Mouse (Mus musculus) hindbrain, postnatal 0 days (tissue): ENCODE data around the gene Gm11114. TPM values are rescaled to one million over a fixed set of nuclear protein-coding genes. Genes with fewer than 3 reads are reported as not detected.

Experiments used
- ATAC-seq: fragments of 200-750 bp; cut with Nextera tagmentation; 2 replicates; pipeline ENCODE4 v1.8.0; 2017; ENCODE audit warnings: mild to moderate bottlenecking, moderate TSS enrichment, moderate library complexity
- DNase-seq: peaks from one replicate; pipeline ENCODE4 v3.0.0-alpha.2; 2015; ENCODE audit warnings: low spot score
- H3K27ac ChIP-seq: fragments of 300-500 bp; sonication (generic); 2 replicates; pipeline ENCODE4 v1.5.1; 2014; ENCODE audit warnings: mild to moderate bottlenecking
- H3K27me3 ChIP-seq: fragments of 300-500 bp; sonication (generic); 2 replicates; pipeline ENCODE4 v1.6.1; 2014; ENCODE audit warnings: low read length, mixed read lengths; ENCODE audit not compliant: insufficient read depth
- H3K36me3 ChIP-seq: fragments of 300-500 bp; sonication (generic); 2 replicates; pipeline ENCODE4 v1.6.1; 2014; ENCODE audit warnings: low read length, mixed read lengths; ENCODE audit not compliant: insufficient read depth
- H3K4me1 ChIP-seq: fragments of 300-500 bp; sonication (generic); 2 replicates; pipeline ENCODE4 v1.6.1; 2014; ENCODE audit warnings: antibody characterized with exemption, low read length, mixed read lengths; ENCODE audit not compliant: insufficient read depth
- H3K4me2 ChIP-seq: fragments of 300-500 bp; sonication (generic); 2 replicates; pipeline ENCODE4 v1.6.1; 2014; ENCODE audit warnings: low read depth, mild to moderate bottlenecking, low read length, moderate library complexity, mixed read lengths
- H3K4me3 ChIP-seq: fragments of 300-500 bp; sonication (generic); 2 replicates; pipeline ENCODE4 v1.5.1; 2014; ENCODE audit warnings: low read length
- H3K9ac ChIP-seq: fragments of 300-500 bp; sonication (generic); replicated peaks from 2 replicates; pipeline ENCODE4 v1.6.1; 2014; ENCODE audit warnings: mild to moderate bottlenecking, low read length, moderate library complexity, mixed read lengths
- H3K9me3 ChIP-seq: fragments of 300-500 bp; sonication (generic); 2 replicates; pipeline ENCODE4 v1.6.1; 2016; ENCODE audit warnings: low read length, mixed read lengths
- CTCF ChIP-seq: IDR thresholded peaks from 2 replicates; pipeline ENCODE4 v1.5.1; 2016; ENCODE audit warnings: antibody characterized with exemption, control low read depth, low read depth
- WGBS: fragments of 180-500 bp; shearing (Covaris S2); extraction: QIAGEN DNeasy Blood & Tissue Kit; methylation state at CpG from one replicate; pipeline ENCODE4 v1.1.7; 2014; 5-methylcytosine and 5-hydroxymethylcytosine counted together
- polyA plus RNA-seq: library from polyadenylated mRNA; unstranded; fragments of >200 nt; fragmentation: Nextera tagmentation; extraction: Ambion mirVana; gene quantifications from 2 replicates; pipeline ENCODE4 v1.2.1, GENCODE M21; 2015
- total RNA-seq: library from RNA; depleted of rRNA; stranded (reverse); fragments of >200 nt; gene quantifications from 2 replicates; pipeline ENCODE4 v1.2.3, GENCODE M21; 2014; rRNA removed

The Gm11114 gene
- total RNA-seq (not detected in 2 replicates), polyA plus RNA-seq (not detected in 2 replicates)

GRCm38 (mm10) chr9:85312473-85312872 is at the start of gene Gm11114:
TSS of gene Gm11114 (plus strand) at chr9:85312773.
- no peak for DNase-seq
- H3K4me2 ChIP-seq = no peak within 1 kb of the TSS
- no peaks in the 10 kb centered on the region for H3K36me3 ChIP-seq
- WGBS = 86% methylated on average over 6 of the region's 6 CpGs
- H3K4me3 ChIP-seq = no peak within 1 kb of the TSS
- H3K9ac ChIP-seq = no peak within 1 kb of the TSS
- no peaks in the 10 kb centered on the region for H3K4me1 ChIP-seq
- TF ChIP-seq CTCF = no peak
- no peak within 1 kb of the TSS for H3K27ac ChIP-seq
- no peaks in the 10 kb centered on the region for H3K9me3 ChIP-seq
- H3K27me3 ChIP-seq = no peaks in the 10 kb centered on the region
- no peak for ATAC-seq

- no peak overlapping the region for H3K4me3 ChIP-seq
These were observed 45.7 kb upstream of the Gm11114 start for GRCm38 (mm10) chr9:85266847-85267246.

GRCm38 (mm10) chr9:85274114-85274513 is 38.5 kb upstream of the Gm11114 start:
- WGBS = 70% methylated on average over 2 of the region's 2 CpGs
- no peak overlapping the region for H3K4me2 ChIP-seq
- no peaks in the 10 kb centered on the region for H3K36me3 ChIP-seq
- no peak overlapping the region for H3K9ac ChIP-seq
- no peaks in the 10 kb centered on the region for H3K4me1 ChIP-seq
- no peaks in the 10 kb centered on the region for H3K9me3 ChIP-seq
- H3K4me3 ChIP-seq = no peak overlapping the region
- no peak for TF ChIP-seq CTCF
- H3K27ac ChIP-seq = no peak overlapping the region
- ATAC-seq (no peak), DNase-seq (no peak)
- no peaks in the 10 kb centered on the region for H3K27me3 ChIP-seq

More at GRCm38 (mm10) chr9:85266847-85267246, 45.7 kb upstream of the Gm11114 start:
- H3K4me1 ChIP-seq = no peaks in the 10 kb centered on the region
- no peak overlapping the region for H3K4me2 ChIP-seq
- no peak for TF ChIP-seq CTCF
- 90% methylated on average over 5 of the region's 5 CpGs for WGBS
- H3K36me3 ChIP-seq = no peaks in the 10 kb centered on the region
- H3K9me3 ChIP-seq = no peaks in the 10 kb centered on the region
- H3K27me3 ChIP-seq = no peaks in the 10 kb centered on the region
- ATAC-seq (no peak), DNase-seq (no peak)
- no peak overlapping the region for H3K9ac ChIP-seq
- H3K27ac ChIP-seq = no peak overlapping the region

GRCm38 (mm10) chr9:85302849-85303248 is 9.7 kb upstream of the Gm11114 start:
- WGBS = 87% methylated on average over 4 of the region's 4 CpGs
- TF ChIP-seq CTCF = no peak
- Histone ChIP-seq H3K27me3 (no peaks in the 10 kb centered on the region), H3K4me1 (no peaks in the 10 kb centered on the region), H3K27ac (no peak overlapping the region), H3K36me3 (no peaks in the 10 kb centered on the region), H3K9me3 (no peaks in the 10 kb centered on the region), H3K4me2 (no peak overlapping the region), H3K9ac (no peak overlapping the region), H3K4me3 (no peak overlapping the region)
- DNase-seq (no peak), ATAC-seq (no peak)

GRCm38 (mm10) chr9:85303378-85303777 is 9.2 kb upstream of the Gm11114 start:
- H3K9me3 ChIP-seq = no peaks in the 10 kb centered on the region
- no peak overlapping the region for H3K4me2 ChIP-seq
- no peaks in the 10 kb centered on the region for H3K36me3 ChIP-seq
- H3K27me3 ChIP-seq = no peaks in the 10 kb centered on the region
- no peak overlapping the region for H3K27ac ChIP-seq
- H3K9ac ChIP-seq = no peak overlapping the region
- no peak overlapping the region for H3K4me3 ChIP-seq
- WGBS = 92% methylated on average over 3 of the region's 3 CpGs
- no peaks in the 10 kb centered on the region for H3K4me1 ChIP-seq
- no peak for ATAC-seq
- DNase-seq = no peak
- no peak for TF ChIP-seq CTCF

GRCm38 (mm10) chr9:85316122-85316521 is 3.5 kb downstream of the Gm11114 start:
- ATAC-seq = no peak

GRCm38 (mm10) chr9:85320167-85320951 is 7.8 kb downstream of the Gm11114 start:
- Histone ChIP-seq H3K9me3 (no peaks in the 10 kb centered on the region), H3K4me3 (no peak overlapping the region), H3K27me3 (no peaks in the 10 kb centered on the region), H3K9ac (no peak overlapping the region), H3K36me3 (no peaks in the 10 kb centered on the region), H3K4me2 (no peak overlapping the region), H3K4me1 (no peaks in the 10 kb centered on the region), H3K27ac (no peak overlapping the region)
- TF ChIP-seq CTCF = no peak
- no peak for DNase-seq
- WGBS = 44% methylated on average over 8 of the region's 8 CpGs
- ATAC-seq = no peak

More at GRCm38 (mm10) chr9:85316122-85316521, 3.5 kb downstream of the Gm11114 start:
- no peaks in the 10 kb centered on the region for H3K27me3 ChIP-seq
- H3K9ac ChIP-seq = no peak overlapping the region
- H3K4me2 ChIP-seq = no peak overlapping the region
- H3K4me1 ChIP-seq = no peaks in the 10 kb centered on the region
- 54% methylated on average over 1 of the region's 1 CpGs for WGBS
- no peaks in the 10 kb centered on the region for H3K9me3 ChIP-seq
- no peak for DNase-seq
- no peak overlapping the region for H3K27ac ChIP-seq
- no peak overlapping the region for H3K4me3 ChIP-seq
- no peak for TF ChIP-seq CTCF
- no peaks in the 10 kb centered on the region for H3K36me3 ChIP-seq
